Mouse (Mus musculus) lung, adult 18-20 months (tissue): ENCODE results near the gene Ctnnb1.
A peak's percentile ranks its signal among the peaks of the same experiment; 100 is the strongest.

Experiments used
- DNase-seq, 2 experiments: peaks; one replicate each; pipeline ENCODE4 v3.0.0; 2022; ENCODE audit warnings: mixed read lengths in 2 of 2

Gene Ctnnb1

GRCm38 (mm10) chr9:120963720-120964119 is 34.7 kb downstream of the Ctnnb1 start:
- no peak for DNase-seq

GRCm38 (mm10) chr9:120964224-120964623 is 35.2 kb downstream of the Ctnnb1 start:
- peak; percentile 44 to 53 for DNase-seq

- DNase-seq = no peak
Observed at GRCm38 (mm10) chr9:120965007-120965406, 36.0 kb downstream of the Ctnnb1 start.

- no peak for DNase-seq
Observed at GRCm38 (mm10) chr9:120973026-120973515, 44.1 kb downstream of the Ctnnb1 start.

GRCm38 (mm10) chr9:120974209-120974608 is 45.2 kb downstream of the Ctnnb1 start:
- DNase-seq = no peak

GRCm38 (mm10) chr9:120976158-120976557 is 47.1 kb downstream of the Ctnnb1 start:
- peak in 1 of 2 experiments; percentile 59 for DNase-seq

- DNase-seq = peak; percentile 37 to 56
Observed at GRCm38 (mm10) chr9:120976856-120977255, 47.8 kb downstream of the Ctnnb1 start.

GRCm38 (mm10) chr9:120981777-120982176 is 52.8 kb downstream of the Ctnnb1 start:
- no peak for DNase-seq

GRCm38 (mm10) chr9:120983849-120984248 is 54.8 kb downstream of the Ctnnb1 start:
- DNase-seq = no peak

- no peak for DNase-seq
Observed at GRCm38 (mm10) chr9:120984509-120984908, 55.5 kb downstream of the Ctnnb1 start.

- no peak for DNase-seq
Observed at GRCm38 (mm10) chr9:120985009-120985408, 56.0 kb downstream of the Ctnnb1 start.

GRCm38 (mm10) chr9:120985524-120985923 is 56.5 kb downstream of the Ctnnb1 start:
- no peak for DNase-seq

- DNase-seq = no peak
Observed at GRCm38 (mm10) chr9:120986255-120986654, 57.2 kb downstream of the Ctnnb1 start.

- no peak for DNase-seq
Observed at GRCm38 (mm10) chr9:120986994-120987393, 58.0 kb downstream of the Ctnnb1 start.

- no peak for DNase-seq
Observed at GRCm38 (mm10) chr9:120988088-120988487, 59.1 kb downstream of the Ctnnb1 start.

- no peak for DNase-seq
Observed at GRCm38 (mm10) chr9:120989806-120990700, 61.0 kb downstream of the Ctnnb1 start.

GRCm38 (mm10) chr9:120991801-120992200 is 62.8 kb downstream of the Ctnnb1 start:
- DNase-seq = no peak

- DNase-seq = no peak
Observed at GRCm38 (mm10) chr9:120993004-120993403, 64.0 kb downstream of the Ctnnb1 start.

GRCm38 (mm10) chr9:120994223-120995155 is 65.5 kb downstream of the Ctnnb1 start:
- no peak for DNase-seq

GRCm38 (mm10) chr9:120998696-120999095 is 69.7 kb downstream of the Ctnnb1 start:
- DNase-seq = no peak

GRCm38 (mm10) chr9:121000641-121001320 is 71.8 kb downstream of the Ctnnb1 start:
- peak in 1 of 2 experiments; percentile 54 for DNase-seq
